Mouse (Mus musculus) urinary bladder, postnatal 4 days (tissue): Measurements from ENCODE around the gene Gpr162.

ENCODE experiments used
- DNase-seq, 2 experiments: peaks; one replicate each; pipeline ENCODE4 v3.0.0; 2021 to 2022; ENCODE audit warnings: low spot score in 2 of 2

Gene Gpr162

DNA sequence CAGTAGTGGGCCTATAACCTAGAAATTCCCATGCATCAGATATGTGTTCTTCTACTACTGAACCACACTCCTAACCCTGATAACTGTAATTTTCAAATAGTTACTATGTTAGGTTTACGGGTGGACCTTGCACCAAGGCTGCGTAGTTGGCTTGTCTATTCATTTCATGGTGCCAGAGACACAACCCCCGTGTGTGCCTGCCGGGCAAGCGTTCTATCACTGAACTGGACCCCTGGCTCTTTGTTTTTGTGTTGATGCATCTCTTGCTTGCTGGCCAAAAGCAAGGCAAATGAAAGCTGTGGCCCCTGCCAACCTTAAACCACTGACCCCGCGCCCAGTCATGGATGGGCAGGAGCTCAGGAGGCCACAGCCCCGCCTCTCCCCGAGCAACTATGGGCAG is 18.0 kb upstream of the Gpr162 start:
- DNase-seq: no peak

DNA sequence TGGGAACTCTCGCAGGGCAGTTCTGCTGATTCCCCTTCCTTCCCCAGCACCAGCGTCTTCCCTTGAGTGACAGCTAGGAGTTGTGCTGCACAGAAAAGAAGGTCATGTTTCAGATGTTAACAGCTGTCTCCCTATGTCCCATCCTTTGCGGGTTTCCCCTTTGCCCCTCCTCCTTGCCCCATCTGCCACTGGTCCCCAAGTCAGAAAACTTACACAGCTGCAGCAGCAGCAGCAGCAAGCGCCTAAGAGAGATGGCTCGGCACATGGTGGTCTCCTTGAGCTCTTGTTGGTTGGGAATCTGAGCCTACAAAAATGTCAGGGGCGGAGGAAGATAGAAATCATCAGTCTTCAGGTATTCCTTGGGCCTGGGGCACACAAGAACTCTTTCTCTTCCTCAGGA is 15.6 kb upstream of the Gpr162 start:
- no peak for DNase-seq

DNA sequence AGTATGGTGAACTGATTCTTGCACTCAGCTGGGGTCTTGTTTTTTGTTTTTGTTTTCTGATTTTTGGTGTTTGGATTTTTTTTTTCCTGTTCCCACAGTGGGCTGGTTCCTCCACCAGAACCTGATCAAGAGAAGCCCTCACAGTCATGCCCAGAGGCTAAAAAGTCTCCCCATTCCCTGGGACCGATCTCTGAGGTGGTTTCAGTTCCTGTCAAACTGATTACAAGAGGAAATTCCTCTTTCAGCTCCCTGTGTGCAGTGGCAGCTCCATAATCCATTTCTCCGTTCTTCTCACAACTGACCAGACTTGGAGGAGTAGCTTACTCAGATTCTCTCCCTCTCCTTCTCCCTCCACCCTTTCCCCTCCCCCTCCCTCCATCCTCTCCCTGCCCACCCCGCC is 10.6 kb upstream of the Gpr162 start:
- no peak for DNase-seq

DNA sequence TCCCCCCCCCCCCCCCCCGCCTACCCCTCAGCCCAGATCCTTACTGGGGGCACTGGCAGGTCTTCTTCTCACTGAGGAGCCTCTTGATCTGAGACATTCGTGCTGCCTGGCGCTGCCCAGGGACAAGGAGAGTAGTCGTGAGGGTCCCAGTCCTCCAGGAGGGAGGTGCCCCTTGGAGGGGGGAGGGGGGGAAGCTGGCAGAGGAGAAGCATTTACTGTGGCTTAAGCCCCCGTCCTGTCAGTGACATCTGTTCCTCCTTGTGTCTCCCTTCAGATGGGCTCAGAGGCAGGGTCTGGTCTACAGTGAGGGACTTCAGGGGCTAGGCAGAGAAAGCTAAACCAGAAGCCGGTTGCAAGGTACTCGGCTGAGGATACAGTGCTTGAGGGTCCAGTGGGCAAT is 2.8 kb upstream of the Gpr162 start:
- DNase-seq: no peak

DNA sequence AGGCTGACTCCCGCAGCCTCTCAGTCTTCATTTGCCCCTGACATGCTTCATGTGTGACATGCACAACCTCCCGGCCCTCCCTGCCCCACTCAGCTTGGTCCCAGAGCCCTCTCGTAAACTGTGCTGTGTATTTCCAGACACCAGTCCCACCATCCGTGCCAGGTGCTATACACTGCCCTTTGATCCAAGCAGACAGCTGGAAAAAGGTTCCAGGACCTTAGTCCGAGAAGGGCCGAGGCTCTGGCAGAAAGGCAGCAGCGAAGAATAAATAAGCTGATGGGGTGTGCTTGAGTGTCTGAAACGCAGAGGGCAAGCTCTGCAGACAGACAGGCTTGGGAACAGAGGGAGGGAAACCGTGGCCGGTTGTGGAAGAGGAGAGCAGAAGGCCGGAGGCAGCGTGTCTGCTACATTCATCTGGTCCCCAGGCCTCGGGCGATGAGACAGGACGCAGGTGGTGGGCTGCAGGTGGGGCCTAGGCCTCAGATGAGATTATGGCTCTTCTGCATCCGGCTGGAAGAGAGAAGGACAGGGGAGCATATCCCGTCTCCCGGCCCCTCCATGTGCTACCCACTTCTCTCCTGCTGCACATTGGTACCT is 2.1 kb upstream of the Gpr162 start:
- no peak for DNase-seq

DNA sequence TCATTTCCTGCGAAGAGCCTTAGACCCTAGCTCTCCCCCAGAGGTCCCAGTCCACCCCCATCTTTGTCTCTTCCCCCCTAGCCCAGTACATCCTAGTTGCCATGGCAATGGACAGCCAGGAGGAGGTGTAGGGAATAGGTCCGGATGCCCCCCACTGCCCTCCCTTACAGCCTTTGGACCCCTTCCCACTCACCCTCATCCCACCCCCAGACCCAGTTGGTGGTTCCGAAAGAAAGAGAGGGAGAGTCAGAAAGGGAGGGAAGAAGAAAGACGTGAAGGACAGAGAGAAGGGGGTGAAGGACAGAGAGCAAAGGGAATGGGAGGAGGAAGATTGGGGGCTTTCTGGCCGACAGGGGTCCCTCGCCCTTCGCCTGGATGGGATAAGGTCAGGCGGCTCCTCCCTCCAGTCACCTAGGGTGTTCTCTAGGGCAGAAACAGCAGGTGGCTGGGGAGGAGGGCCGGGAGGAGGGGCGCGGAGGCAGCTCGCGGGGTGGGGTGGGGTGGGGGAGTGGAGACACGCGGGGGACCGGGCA is 592 bp downstream of the Gpr162 start:
- DNase-seq: no peak

DNA sequence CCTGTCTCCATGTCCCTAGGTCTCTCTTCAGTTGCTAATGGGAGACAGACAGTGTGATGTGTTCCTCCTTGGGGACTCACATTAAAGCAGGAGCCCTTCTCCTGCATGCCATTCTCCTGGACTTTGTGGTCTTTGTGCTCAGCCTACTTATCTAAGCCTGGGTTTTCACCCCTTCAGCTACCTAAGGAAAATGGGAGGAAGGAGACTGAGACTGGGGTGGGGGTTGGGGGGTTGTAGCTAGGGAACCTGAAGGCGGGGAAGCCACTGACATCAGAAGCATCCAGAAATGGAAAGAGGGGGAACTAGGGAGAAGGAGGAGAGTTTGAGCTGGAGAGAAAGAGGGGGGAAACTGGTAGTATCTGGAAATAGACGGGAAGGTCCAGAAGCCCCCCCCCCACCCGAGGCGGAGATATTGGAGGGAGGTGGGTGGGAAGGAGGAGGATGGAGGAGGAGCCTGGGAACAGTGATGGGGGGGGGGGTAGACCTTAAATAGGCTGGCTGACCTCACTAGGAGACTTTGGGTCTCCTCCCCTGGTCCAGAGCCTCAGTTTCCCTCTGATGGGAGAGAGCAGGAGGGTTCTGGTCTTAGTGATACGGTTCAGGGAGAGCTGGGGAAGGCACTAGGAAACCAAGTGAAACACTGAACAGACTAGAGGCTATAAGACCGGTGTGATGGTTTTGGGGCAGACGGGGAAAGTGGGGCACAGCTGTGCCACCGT is 1.2 kb downstream of the Gpr162 start:
- no peak for DNase-seq

DNA sequence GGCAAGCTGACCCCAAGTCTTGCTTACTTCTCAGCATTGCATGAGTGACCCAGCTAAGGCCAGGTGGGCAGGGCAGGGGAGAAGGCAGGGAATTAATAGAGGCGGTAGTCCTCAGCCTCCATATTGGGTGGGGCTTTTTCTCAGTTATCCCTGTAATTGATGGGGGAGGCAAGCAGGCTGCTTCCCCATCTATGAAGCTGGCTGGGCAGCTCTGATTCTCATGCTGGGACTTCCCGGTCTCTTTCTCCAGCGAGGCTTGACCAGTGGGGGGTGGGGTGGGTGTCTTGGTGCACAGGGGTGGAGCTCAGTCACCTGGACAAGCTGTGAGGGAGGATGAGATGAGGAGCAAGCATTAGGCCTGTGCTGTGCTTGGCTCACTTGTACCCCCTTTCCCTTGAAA is 2.0 kb downstream of the Gpr162 start:
- no peak for DNase-seq

DNA sequence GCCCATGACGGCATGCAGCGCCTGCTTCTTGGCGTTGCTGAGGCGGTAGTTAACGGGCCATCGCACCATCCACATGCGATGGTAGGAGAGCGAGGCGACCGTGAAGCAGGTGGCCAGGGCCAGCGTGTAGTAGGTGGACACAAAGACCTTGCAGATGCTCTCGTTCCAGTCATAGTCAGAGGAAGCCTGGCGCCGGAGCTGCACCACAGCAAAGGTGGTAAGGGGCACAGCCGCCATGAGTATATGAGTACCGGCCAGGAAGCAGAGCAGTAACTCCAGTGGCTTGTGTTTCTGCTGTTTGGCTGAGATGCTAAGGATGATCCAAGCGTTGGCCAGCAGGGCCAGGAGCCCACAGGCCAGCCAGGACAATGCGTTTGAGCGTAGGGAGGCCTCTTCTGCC is 2.5 kb downstream of the Gpr162 start:
- no peak for DNase-seq

DNA sequence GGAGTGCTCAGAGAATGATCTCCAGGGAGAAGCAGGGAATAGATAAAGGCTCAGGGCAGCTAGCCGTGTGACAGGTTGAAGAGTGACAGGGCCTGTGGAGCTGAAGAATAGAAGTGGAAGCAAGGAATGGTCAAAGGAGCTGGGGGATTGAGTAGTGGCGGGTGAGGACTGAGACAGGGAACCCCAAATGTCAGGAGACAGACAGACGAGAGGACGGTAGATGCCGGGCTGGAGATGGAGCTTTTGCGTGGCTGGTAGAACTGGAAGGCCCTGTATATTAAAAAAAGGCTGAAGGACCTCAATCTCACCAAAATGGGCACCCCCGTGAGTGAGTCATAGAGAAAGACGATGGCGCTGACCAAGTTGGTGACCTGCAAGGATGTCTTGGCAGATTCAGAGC is 3.3 kb downstream of the Gpr162 start:
- no peak for DNase-seq

DNA sequence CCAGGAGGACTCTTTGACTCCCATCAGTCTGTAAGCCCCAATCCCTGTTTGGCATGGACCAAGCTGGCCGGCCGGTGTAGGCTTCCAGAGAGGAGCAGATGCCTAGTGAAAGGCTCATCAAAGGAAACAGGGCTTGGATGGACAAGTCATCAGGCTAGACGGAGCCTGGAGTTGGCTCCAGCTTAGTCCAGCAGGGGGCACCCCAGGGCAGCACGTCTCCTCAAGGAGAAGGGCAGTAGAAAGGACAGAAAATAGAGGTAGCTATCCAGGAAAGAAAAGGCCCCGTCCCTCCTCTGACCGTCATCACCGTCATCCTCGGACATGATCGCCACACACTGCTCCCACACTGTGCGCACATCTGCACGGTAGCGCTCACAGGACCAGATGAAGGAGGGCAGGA is 4.1 kb downstream of the Gpr162 start:
- peak; percentile 76 to 90 for DNase-seq

DNA sequence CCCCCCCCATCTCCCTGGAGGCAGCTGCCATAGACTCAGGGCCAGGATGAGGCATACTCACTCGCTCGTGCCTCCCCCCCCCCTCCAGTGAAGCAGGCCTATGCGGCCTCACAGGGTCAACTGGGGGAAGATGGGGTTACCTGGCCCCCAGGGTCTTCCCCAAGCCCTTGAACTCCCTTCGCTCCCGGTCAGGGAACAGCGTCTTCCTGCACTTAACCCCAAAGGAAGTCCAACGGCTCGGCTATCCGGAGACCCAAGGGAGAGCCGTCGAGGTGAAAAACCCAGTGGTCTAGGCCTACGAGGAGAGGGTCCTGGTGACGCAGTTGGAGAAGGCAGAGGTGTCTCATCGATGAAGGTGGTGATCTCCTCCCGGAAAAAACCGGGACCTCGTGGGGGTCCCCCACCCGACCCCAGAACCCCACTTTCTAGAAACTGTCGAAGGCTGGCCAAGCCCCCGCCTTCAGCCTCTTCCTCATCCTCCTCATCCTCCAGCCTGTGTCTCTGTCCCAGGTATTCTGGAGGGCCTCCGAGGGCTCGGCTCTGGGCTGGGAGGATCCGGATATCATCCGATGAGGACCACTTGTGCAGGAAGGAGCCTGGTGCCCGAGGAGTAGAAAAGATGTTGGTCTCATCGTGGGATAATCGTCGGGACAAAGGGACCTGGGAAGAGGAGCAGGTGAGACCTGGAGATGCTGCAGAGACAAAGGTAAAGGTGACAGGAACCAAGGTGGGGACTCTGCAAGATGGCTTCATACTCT is 5.0 kb downstream of the Gpr162 start:
- DNase-seq: no peak

DNA sequence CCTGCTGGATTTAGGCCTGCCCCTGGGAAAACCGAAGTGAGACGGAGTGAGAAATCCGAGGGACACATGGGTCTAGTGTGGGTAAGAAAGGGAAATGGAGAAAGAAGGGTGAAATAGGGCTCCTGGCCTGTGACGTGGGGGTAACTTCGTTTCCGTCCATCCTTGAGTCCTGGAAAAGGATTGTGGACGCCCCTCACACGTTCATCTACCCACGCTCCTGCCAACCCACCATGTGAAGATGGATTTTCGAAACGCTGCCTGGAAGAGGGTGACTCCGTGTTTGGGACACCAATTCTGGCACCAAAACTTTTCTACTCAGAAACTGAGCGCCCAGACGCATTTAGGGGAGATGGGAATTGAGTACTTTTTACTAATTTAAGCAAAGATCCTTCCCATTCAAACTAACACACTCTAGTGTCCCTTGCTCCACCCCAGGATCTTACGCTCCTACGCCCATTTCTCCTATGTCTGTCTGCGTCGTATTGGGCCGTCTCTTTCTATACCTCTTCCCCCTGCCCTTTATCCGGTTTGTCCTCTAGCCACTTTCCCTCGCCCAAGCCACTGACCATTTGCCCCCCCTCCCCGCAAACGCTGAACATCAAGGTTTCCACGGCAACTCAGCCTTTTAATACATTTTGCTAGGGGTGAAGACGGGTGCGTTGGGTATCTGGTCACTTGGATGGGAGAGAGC is 5.8 kb downstream of the Gpr162 start:
- no peak for DNase-seq

DNA sequence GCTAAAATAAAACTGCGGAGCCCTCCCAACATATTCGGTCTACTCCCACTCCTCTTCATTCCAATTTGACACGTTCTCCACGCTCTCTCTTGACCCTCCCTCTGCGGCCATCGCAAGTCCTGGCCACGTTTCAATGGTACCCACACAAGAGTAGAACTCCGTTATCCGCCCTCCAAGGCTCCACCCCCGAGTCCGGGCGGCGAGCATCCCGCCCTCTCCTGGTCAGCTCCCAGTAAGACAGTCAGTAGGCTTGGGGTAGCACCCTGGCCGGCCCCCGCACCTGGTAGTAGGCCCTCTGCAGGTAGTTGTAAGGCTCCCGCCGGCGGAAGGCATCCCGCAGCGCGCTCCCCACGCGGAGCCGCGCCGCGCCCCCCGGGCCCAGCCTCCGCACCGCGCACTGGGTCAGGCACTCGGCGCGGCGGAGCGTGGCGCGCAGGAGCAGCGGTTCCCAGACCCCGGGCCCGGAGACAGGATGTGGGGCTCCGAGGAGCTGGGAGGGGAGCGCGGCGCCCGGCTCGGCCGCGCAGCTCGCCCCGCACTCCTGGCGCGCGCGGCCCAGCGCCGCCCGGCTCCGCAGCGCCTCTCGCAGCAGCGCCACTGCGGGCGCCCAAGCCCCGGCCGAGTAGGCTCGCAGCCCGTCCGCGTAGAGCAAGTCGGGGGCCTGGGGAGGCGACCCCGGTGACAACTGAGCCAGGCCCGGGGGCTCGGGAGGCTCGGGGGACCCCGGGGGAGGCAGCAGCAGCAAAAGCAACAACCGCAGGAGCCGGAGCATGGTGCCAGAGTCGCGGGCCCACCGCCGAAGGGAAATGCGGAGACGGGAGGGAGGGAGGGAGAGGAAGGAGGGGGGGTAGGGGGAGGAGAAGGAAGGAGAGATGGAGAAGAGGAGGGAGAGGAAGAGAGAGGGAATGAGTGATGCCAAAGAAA is 6.6 kb downstream of the Gpr162 start, which contains the start of gene P3h3:
Gene P3h3, minus strand, starts transcription at position 837 of the 924 bp plus-strand sequence.
- peak; percentile 83 to 89 for DNase-seq

DNA sequence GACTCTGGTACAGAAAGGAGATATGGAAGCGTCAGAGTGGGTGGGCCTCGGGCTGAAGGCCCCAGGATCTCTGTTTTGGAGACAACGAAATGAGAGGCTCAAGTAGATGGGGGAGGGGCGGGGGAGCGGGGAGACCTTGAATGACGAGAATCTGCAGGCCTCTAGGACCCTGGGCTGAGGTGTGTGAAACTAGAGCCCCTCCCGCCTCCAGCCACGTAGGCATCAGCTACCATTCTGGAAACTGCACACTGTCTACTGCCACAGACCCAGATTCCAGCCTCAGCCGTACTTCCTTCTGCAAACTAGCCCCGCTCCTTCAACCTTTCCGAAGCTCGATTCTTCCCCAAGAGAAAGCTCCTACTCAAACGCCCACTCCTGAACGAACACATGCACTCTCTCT is 7.5 kb downstream of the Gpr162 start:
- no peak for DNase-seq

DNA sequence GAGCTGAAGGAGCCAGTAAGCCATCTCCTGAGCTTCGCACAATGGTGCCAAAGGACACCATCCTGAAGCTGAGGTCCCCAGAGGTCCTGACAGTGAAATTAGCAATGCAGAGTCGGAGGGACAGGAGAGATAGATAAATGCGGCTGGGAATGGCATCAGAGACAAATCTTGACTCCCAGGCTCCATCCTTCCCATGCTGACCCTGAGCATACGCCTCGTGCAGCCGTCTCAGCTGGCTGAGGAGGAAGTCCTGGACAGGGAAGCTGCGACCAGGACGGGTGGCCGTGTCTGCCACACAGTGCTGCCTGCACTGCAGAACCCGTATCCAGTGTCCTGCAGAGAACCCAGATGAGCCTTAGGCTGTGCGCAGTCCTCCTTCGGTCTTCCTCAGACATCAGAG is 9.1 kb downstream of the Gpr162 start:
- no peak for DNase-seq

DNA sequence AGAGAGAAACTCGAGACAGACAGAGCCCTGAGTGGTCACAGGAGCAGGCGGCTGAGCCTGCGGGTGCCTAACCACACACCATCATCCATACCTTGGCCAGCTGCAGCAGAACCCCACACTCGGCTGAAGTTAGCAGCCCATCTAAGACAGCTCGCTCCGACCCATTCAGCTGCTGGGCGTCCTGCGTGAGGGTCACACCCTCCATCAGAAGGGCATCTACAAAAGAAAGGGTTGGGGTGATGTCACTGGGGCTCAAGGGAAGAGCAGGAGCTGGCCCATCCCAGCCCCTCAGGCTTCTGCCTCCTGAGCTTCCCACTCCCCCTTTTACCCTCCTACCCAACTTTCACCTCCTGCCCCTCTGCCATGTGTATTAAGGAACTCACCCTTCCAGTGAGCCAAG is 13.2 kb downstream of the Gpr162 start:
- no peak for DNase-seq

DNA sequence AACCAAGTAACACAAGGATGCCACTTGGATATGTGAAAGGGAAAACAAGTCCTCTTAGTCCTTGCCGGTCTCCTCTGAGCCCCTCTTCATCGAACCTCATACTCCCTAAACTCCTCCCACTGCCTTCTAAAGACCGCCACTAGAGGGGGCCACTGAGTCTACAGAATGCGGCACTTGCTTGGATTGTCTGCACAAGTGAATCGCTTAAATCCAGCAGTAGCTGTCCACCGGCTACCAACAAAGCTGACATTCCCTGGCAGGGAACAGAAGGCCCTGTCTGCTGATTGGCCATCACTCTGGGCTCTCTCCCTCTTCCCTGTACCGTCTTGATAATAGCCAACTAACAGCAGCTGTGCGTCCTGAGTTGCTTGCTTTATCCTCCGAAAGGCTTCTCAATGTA is 16.5 kb downstream of the Gpr162 start:
- DNase-seq: peak; percentile 83 to 91

DNA sequence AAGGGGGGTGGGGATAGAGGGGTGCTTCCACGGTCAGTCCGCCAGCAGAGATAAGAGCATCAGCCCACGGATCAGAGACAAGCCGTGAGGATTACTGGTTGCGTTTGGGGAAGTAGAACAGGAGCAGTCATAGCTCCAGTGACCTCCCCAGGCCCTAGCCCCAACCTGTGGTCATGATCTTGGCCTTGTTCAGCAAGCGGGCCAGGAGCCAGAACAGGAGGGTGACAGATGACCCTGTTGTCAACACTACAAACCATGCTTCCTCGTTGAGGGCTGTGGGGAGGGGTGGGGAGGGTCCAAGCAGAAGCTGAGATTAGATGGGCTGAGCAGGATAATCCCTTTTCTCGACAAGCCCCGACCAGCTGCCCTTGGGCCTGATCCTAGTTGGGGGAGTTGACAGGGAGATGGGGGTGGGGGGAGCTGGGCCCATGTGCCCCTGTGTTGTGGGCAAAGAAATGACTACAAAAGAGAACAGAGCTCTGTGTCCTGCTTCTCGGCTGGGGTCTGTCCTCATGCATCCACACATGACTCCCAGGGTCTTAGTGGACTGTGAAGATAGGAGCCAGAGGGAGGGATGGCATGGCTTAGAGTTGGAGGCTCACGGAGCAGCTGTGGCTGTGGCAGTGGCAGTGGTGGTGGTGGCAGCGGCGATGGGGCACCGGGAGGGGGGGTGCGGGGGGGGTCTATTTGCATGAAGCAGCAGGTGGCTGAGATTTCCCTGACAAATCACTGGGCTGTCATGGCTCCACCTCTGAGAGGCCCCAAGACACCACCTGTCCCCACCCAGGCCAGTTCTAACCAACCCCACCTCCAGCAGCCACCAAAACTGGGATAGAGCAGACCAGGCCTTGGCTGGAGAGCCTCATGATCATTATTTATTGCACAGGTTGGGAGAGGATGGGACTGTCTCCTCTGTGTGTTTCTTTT is 23.3 kb downstream of the Gpr162 start, which contains the start of gene Gnb3:
Gene Gnb3, minus strand, starts transcription at position 35 of the 927 bp plus-strand sequence.
- no peak for DNase-seq

DNA sequence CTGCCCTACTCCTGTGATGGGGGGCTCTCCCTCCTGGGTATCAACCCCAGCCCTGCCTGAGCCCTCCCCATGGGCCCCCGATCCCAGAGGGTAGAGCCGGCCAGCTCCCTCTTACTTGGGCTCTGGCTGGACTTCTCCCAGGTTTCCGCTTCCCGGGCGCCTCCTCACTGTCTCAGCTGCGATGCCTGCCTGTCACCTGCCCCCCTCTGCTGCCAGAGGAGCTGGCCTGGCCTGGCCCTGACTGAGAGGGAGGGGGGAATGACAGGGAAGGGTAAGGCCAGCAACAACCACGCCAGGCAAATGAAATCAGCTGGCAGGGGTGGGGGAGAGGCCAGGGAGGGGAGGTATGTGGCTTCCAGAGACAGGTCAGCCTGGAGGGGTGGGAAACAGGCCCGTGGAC is 24.0 kb downstream of the Gpr162 start:
- no peak for DNase-seq
